Mouse (Mus musculus) hindbrain, embryonic 13.5 days (tissue): ENCODE measurements around the gene Afap1l2. TPM values are rescaled to one million over a fixed set of nuclear protein-coding genes. Genes with fewer than 3 reads are reported as not detected.

Experiments used
- ATAC-seq: fragments of 200-750 bp; cut with Nextera tagmentation; 2 replicates; pipeline ENCODE4 v1.8.0; 2017; ENCODE audit warnings: moderate TSS enrichment; ENCODE audit not compliant: low FRiP score
- H3K27ac ChIP-seq: fragments of 300-500 bp; sonication (generic); 2 replicates; pipeline ENCODE4 v1.5.1; 2015; ENCODE audit warnings: inconsistent platforms, mild to moderate bottlenecking, moderate library complexity
- H3K27me3 ChIP-seq: fragments of 300-500 bp; sonication (generic); 2 replicates; pipeline ENCODE4 v1.6.1; 2015; ENCODE audit warnings: mild to moderate bottlenecking, inconsistent platforms
- H3K36me3 ChIP-seq: fragments of 300-500 bp; sonication (generic); 2 replicates; pipeline ENCODE4 v1.6.1; 2015; ENCODE audit warnings: mild to moderate bottlenecking, inconsistent platforms
- H3K4me1 ChIP-seq: fragments of 300-500 bp; sonication (generic); replicated peaks from 2 replicates; pipeline ENCODE4 v1.6.1; 2015; ENCODE audit warnings: inconsistent platforms
- H3K4me2 ChIP-seq: fragments of 300-500 bp; sonication (generic); 2 replicates; pipeline ENCODE4 v1.6.1; 2015; ENCODE audit warnings: inconsistent platforms, mild to moderate bottlenecking, moderate library complexity
- H3K4me3 ChIP-seq: fragments of 300-500 bp; sonication (generic); 2 replicates; pipeline ENCODE4 v1.5.1; 2015; ENCODE audit warnings: mild to moderate bottlenecking, inconsistent platforms
- H3K9ac ChIP-seq: fragments of 300-500 bp; sonication (generic); 2 replicates; pipeline ENCODE4 v1.6.1; 2015; ENCODE audit warnings: mild to moderate bottlenecking, inconsistent platforms
- H3K9me3 ChIP-seq: fragments of 300-500 bp; sonication (generic); 2 replicates; pipeline ENCODE4 v1.6.1; 2016; ENCODE audit warnings: inconsistent platforms
- WGBS: fragments of 180-500 bp; shearing (Covaris S2); methylation state at CpG from one replicate; pipeline ENCODE4 v1.1.7; 2015; 5-methylcytosine and 5-hydroxymethylcytosine counted together
- polyA plus RNA-seq: library from polyadenylated mRNA; unstranded; fragments of >200 nt; fragmentation: Nextera tagmentation; extraction: Ambion mirVana; gene quantifications from 2 replicates; pipeline ENCODE4 v1.2.1, GENCODE M21; 2015

The Afap1l2 gene
- polyA plus RNA-seq, 1 experiment from 2014 or later = 12.2 TPM

- Histone ChIP-seq H3K4me1 (0 out of 2 replicates have a peak, but pooled peaks cover 4% of the 10 kb centered on the region), H3K36me3 (no peaks in the 10 kb centered on the region), H3K27me3 (no peaks in the 10 kb centered on the region), H3K4me2 (no peak overlapping the region), H3K9me3 (no peaks in the 10 kb centered on the region), H3K27ac (no peak overlapping the region), H3K4me3 (no peak overlapping the region), H3K9ac (no peak overlapping the region)
- WGBS = 79% methylated on average over 16 of the region's 16 CpGs
- no peak for ATAC-seq
These were observed 110.4 kb downstream of the Afap1l2 start for GRCm38 (mm10) chr19:56897654-56898053.

DNA sequence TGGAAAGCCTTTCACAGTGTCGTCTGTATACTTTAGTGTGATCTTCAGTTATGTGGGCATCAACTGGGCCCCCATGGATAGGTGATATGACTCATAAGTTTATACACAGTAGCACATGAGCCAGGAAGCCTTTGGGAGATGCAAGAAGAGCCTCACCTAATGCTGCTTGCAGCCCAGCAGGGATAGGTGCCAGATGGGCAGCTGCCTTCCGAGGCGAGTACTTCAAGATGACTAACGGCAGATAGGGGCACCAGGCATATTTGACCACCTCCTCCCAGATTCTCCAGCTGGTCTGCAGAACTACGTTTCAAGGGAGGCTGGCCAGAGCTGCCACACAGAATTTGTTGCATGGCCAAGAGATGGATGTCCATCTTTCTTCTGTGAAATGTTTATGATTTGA, 114.7 kb downstream of the Afap1l2 start:
- no peak for ATAC-seq
- Histone ChIP-seq H3K4me1 (0 out of 2 replicates have a peak, but pooled peaks cover 4% of the 10 kb centered on the region), H3K9me3 (no peaks in the 10 kb centered on the region), H3K36me3 (no peaks in the 10 kb centered on the region), H3K4me3 (no peak overlapping the region), H3K27me3 (no peaks in the 10 kb centered on the region), H3K4me2 (no peak overlapping the region), H3K27ac (no peak overlapping the region), H3K9ac (no peak overlapping the region)
- 83% methylated on average over 5 of the region's 5 CpGs for WGBS

GRCm38 (mm10) chr19:56892586-56892985, 115.4 kb downstream of the Afap1l2 start:
- Histone ChIP-seq H3K27me3 (no peaks in the 10 kb centered on the region), H3K27ac (no peak overlapping the region), H3K4me2 (no peak overlapping the region), H3K4me3 (no peak overlapping the region), H3K36me3 (no peaks in the 10 kb centered on the region), H3K9me3 (no peaks in the 10 kb centered on the region), H3K4me1 (no peaks in the 10 kb centered on the region), H3K9ac (no peak overlapping the region)
- 72% methylated on average over 5 of the region's 5 CpGs for WGBS
- ATAC-seq = no peak

DNA sequence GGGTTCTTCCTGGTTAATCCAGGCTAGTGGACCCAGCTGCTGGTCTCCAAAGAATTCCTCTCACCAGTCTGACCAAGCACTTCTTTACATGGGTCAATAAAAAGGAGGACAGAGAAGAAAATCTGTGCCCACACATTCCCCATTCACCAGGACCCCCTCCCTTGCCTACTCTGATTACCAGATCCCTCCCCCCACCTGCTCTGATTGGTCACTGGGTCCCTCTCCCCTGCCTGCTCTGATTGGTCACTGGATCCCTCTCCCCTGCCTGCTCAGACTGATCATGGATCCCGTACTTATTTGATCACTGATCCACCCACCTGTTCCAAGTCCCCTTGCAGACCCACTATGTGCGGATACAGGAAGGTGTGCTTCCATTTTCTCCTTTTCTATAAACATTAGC, 116.6 kb downstream of the Afap1l2 start:
- 51% methylated on average over 2 of the region's 2 CpGs for WGBS
- no peaks in the 10 kb centered on the region for H3K4me1 ChIP-seq

DNA sequence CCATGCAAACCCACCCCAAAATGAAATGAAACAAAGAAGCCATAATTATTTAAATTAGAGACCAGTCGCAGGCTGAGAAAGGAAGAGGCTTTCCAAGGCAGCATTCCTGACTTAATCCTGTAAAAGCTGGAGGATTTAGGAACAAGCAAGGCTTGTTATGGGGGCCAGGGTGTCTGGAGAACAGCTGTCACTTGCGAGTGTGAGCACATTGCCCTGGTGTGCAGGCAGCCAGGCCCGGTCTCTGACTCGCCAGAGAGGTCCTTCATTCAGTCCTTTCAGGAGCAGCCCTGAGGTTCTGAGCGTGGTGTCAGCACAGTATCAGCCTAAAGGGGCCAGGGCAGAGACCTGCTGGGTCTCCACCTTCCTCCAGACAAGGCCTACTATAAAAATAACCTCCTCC, 119.4 kb downstream of the Afap1l2 start:
- H3K9me3 ChIP-seq = no peaks in the 10 kb centered on the region
- no peak for ATAC-seq
- H3K4me3 ChIP-seq = no peak overlapping the region
- 79% methylated on average over 5 of the region's 5 CpGs for WGBS
- H3K27ac ChIP-seq = no peak overlapping the region
- no peaks in the 10 kb centered on the region for H3K27me3 ChIP-seq
- H3K9ac ChIP-seq = no peak overlapping the region
- H3K4me2 ChIP-seq = no peak overlapping the region
- no peaks in the 10 kb centered on the region for H3K4me1 ChIP-seq
- H3K36me3 ChIP-seq = no peaks in the 10 kb centered on the region

More for the DNA sequence above, 116.6 kb downstream of the Afap1l2 start:
- no peak for ATAC-seq
- H3K27ac ChIP-seq = no peak overlapping the region
- H3K9ac ChIP-seq = no peak overlapping the region
- no peak overlapping the region for H3K4me2 ChIP-seq
- H3K9me3 ChIP-seq = no peaks in the 10 kb centered on the region
- no peak overlapping the region for H3K4me3 ChIP-seq
- no peaks in the 10 kb centered on the region for H3K36me3 ChIP-seq
- no peaks in the 10 kb centered on the region for H3K27me3 ChIP-seq

- no peaks in the 10 kb centered on the region for H3K27me3 ChIP-seq
- no peaks in the 10 kb centered on the region for H3K9me3 ChIP-seq
- ATAC-seq = no peak
- H3K27ac ChIP-seq = no peak overlapping the region
- 89% methylated on average over 10 of the region's 10 CpGs for WGBS
- no peak overlapping the region for H3K9ac ChIP-seq
- no peak overlapping the region for H3K4me2 ChIP-seq
- no peak overlapping the region for H3K4me3 ChIP-seq
- H3K4me1 ChIP-seq = no peaks in the 10 kb centered on the region
- H3K36me3 ChIP-seq = no peaks in the 10 kb centered on the region
These were observed 120.1 kb downstream of the Afap1l2 start for GRCm38 (mm10) chr19:56887879-56888278.

GRCm38 (mm10) chr19:56877364-56877763, 130.7 kb downstream of the Afap1l2 start:
- 69% methylated on average over 6 of the region's 6 CpGs for WGBS
- Histone ChIP-seq H3K4me3 (no peak overlapping the region), H3K27me3 (peaks cover 53% of the 10 kb centered on the region), H3K9me3 (no peaks in the 10 kb centered on the region), H3K9ac (no peak overlapping the region), H3K4me1 (peaks cover 39% of the 10 kb centered on the region), H3K4me2 (no peak overlapping the region), H3K36me3 (no peaks in the 10 kb centered on the region), H3K27ac (no peak overlapping the region)
- no peak for ATAC-seq

- peak overlapping the region; percentile 98 for H3K4me2 ChIP-seq
- no peak; the same call in 1 of the 2 replicates for ATAC-seq
- 9% methylated on average over 30 of the region's 30 CpGs for WGBS
- H3K27me3 ChIP-seq = peaks cover 77% of the 10 kb centered on the region
- no peaks in the 10 kb centered on the region for H3K9me3 ChIP-seq
- H3K36me3 ChIP-seq = no peaks in the 10 kb centered on the region
- peak overlapping the region; percentile 69 for H3K9ac ChIP-seq
- no peak overlapping the region for H3K27ac ChIP-seq
- H3K4me3 ChIP-seq = peak overlapping the region; percentile 52
- peaks cover 31% of the 10 kb centered on the region for H3K4me1 ChIP-seq
These were observed 133.3 kb downstream of the Afap1l2 start for GRCm38 (mm10) chr19:56874601-56875315.

- H3K4me1 ChIP-seq = peaks cover 30% of the 10 kb centered on the region
- peak within 1 kb of the TSS; percentile 98 for H3K4me2 ChIP-seq
- H3K9me3 ChIP-seq = no peaks in the 10 kb centered on the region
- H3K9ac ChIP-seq = peak within 1 kb of the TSS; percentile 69
- no peaks in the 10 kb centered on the region for H3K36me3 ChIP-seq
- 3% methylated on average over 71 of the region's 71 CpGs for WGBS
- peaks cover 80% of the 10 kb centered on the region for H3K27me3 ChIP-seq
- peak within 1 kb of the TSS; percentile 52 for H3K4me3 ChIP-seq
- no peak within 1 kb of the TSS for H3K27ac ChIP-seq
- peak; percentile 54 for ATAC-seq
These were observed 134.0 kb downstream of the Afap1l2 start, which contains the start of gene Vwa2 for GRCm38 (mm10) chr19:56873816-56874600. TSS of gene Vwa2 (plus strand) at chr19:56874249.

DNA sequence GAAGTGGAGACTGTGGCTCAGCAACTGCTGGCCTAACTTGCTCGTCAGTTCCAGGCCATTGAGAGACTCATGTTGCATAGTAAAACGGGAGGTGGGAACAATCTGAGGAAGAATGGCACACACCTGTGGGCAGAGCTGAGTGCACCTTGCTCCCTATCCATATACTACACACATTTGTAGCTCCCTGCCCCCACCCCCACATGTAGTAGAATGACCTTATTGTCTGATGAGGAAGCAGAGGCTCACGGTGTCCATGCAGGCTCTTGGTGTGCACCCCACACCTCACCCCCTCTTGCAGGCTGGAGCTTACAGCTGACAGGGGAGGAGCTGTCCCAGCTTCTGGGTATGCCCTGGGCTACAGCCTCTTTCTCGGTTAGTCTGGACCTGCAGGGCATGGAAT, 140.3 kb downstream of the Afap1l2 start:
- ATAC-seq = no peak
- Histone ChIP-seq H3K36me3 (no peaks in the 10 kb centered on the region), H3K27me3 (peaks cover 38% of the 10 kb centered on the region), H3K4me1 (no peaks in the 10 kb centered on the region), H3K27ac (no peak overlapping the region), H3K4me3 (no peak overlapping the region), H3K9ac (no peak overlapping the region), H3K9me3 (no peaks in the 10 kb centered on the region), H3K4me2 (no peak overlapping the region)
- 78% methylated on average over 4 of the region's 4 CpGs for WGBS
